Mouse (Mus musculus) large intestine, adult 2 months (tissue): ENCODE data around the gene Gpr68. TPM values are rescaled to one million over a fixed set of nuclear protein-coding genes. Genes with fewer than 3 reads are reported as not detected.

Experiments
- DNase-seq: peaks from one replicate; pipeline ENCODE4 v3.0.0-alpha.2; 2012; ENCODE audit warnings: low read depth, low spot score
- WGBS: fragments of 180-500 bp; shearing (Covaris S2); methylation state at CpG from one replicate; pipeline ENCODE4 v1.1.7; 2018; 5-methylcytosine and 5-hydroxymethylcytosine counted together
- polyA plus RNA-seq: library from polyadenylated mRNA; depleted of rRNA; stranded (reverse); fragments of >200 nt; gene quantifications from 2 replicates; pipeline ENCODE4 v1.2.3, GENCODE M21; 2012; rRNA removed

Gpr68 gene
- polyA plus RNA-seq, 1 experiment: 3.0 TPM

DNA sequence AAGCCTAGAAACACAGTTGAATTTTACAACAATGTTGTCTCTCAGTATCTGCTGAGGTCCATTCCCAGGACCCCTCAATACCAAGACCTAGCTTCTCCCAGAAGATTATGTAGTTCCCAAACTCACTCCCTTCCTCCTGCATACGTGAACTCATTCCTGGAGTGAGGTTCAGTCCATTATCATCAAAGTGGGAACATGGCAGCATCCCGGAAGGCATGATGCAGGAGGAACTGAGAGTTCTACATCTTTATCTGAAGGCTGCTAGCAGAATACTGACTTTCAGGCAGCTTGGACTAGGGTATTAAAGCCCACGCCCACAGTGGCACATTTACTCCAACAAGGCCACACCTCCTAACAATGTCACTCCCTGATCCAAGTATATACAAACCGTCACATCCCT lies 64.8 kb downstream of the Gpr68 start:
- whole genome bisulfite sequencing: 84% methylated on average over 4 of the region's 4 CpGs
- DNase-seq: no peak

DNA sequence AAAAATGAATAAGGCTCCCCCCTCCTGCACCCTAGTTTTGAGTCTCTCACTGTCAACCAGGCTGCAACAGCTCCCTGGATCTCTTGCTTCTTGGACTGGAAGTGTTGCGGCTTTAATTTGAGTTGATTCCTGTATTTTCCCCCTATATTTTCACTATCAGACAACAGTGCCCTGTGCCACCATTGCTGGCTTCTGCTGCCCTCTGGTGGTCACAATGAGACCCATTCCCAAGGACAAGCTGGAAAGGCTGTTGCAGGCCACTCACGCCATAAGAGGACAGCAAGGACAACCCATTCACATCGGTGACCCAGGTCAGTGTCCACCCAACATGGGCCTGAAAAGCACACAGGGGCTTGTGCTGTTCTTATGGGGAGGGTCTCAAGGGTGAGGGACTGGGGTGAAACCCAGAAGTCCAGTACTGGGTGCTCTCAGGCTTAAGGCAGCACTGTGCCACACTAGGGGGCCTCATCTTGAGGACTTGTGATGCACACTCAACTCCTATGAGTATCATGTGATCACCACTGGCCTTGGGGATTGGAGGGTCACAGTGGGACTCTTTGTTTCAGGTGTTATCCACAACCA lies 66.7 kb downstream of the Gpr68 start:
- no peak for DNase-seq
- 14% methylated on average over 3 of the region's 3 CpGs for WGBS

DNA sequence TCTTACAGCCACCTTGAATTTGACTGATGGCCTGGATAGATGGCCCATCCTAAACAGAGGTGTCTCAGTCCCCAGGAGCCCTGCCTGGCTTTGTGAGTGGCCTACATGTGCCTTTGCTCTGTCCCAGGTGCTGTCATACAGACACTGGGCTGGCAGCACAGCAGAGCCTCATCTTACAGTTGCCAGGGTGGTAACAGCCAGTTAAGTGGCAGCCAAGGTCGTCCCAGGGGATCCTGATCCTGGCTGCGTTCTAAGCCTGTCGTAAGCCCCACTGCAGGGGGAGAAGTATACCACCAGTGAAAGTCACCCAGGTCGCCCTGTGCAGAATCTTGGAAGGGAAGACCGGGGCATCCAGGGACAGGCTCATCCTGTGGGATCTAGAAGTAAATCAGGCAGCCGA lies 68.1 kb downstream of the Gpr68 start:
- DNase-seq: no peak

DNA sequence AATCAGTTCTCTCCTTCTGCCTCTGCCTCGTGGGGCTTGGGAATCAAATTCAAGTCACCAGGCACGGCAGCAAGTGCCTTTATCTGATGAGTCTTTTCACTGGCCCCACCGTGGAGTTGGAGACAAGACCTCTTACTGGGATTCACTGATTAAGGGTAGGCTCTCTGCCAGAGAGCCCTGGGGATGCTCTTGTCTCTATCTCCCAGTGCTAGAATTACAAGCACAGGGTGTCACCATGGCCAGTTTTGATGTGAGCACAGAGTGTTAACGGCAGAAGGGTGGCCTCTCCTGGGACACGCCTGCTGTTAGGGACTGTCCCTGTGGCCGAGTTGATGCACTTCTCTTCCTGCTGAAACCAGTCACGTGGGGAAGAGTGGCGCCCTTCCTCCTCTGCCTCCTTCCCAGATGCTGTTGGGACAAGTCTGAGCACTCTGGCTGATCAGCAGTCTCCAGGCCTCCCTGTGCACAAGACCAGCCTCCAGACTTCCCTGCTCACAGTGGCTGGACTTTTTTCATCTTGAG lies 68.9 kb downstream of the Gpr68 start:
- WGBS: 23% methylated on average over 8 of the region's 8 CpGs
- no peak for DNase-seq

More for the DNA sequence above, 68.1 kb downstream of the Gpr68 start:
- WGBS: 91% methylated on average over 6 of the region's 6 CpGs

DNA sequence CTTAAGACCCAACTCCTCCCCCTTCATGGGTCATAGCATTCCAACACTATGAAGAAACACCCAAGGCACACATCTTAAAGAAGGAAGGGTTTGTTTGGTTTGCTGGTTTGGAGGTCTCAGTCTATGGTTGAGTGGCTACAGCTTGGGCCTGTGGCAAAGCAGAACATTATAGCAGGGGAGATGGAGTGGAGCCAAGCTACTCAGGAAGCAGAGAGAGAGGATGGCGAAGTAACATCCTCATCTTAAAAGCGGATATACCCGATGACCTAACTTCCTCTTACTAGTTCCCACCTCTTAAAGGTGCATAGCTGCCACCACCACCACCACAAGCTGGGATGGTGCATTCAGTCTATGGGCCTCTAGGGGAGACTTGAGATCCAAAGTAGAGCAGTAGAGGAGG lies 70.8 kb downstream of the Gpr68 start:
- WGBS: 52% methylated on average over 3 of the region's 3 CpGs
- no peak for DNase-seq

DNA sequence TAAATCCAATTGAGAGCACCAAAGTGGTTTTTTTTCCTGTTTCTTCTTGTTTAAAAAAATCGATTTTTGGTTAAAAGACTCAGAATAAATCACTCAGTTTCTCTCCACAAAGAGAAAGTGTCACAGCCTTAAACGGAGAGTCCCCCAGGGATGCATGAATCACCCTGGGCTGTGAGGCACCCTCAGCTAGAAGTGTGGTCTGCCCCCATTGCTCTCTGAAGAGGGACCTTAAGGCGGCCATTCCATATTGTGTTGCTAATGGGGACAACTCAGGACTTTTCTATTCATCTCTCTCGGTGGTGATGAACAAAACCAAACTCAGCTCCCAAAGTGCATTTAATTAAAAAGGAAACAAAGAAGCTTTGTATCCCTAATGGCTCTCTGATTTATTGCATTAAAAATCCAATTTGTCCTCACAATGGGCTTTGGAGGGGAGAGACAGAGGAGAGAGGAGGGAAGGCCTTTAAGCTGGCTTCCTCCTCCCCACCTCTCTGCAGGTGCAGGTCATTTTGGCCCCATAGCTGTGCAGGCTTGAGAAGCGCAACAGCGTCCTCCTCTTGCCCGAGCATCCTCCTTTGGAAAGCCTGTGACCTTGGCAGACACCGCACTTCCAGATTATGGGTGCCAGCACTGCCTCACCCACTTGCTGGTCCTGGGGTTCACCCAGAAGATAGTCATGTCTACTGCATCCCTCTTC lies 76.2 kb downstream of the Gpr68 start:
- no peak for DNase-seq
- 88% methylated on average over 8 of the region's 8 CpGs for WGBS

DNA sequence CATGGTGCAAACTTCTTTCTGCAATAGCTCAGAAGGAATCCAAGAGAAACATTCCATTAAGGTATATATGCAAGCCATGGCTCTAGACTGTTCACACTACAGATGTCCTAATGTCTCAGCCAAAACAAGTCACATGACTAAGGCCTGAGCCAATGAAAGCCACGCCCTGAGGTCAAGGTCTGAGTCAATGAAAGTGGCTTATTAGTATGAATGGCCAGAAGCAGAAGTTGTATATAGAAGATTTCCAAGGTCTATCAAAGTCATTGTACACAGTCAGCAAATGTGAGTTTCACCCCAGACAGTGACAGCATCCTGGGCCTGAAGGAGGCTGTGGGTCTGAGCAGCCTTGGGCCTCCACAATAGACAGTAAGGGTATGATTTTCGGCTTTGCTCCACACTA lies 77.0 kb downstream of the Gpr68 start:
- 80% methylated on average over 2 of the region's 2 CpGs for WGBS
- no peak for DNase-seq

Other genes with a start within 250 kb of the Gpr68 start
- 0.67 and 1.2 TPM in 2 replicates for gene Rps6ka5, start 181.2 kb downstream of the Gpr68 start, polyA plus RNA-seq
- gene Dglucy, start 129.1 kb downstream of the Gpr68 start, polyA plus RNA-seq: 14.5 and 24.7 TPM in 2 replicates
- 8.3 and 13.7 TPM in 2 replicates for gene Ccdc88c, start 120.9 kb upstream of the Gpr68 start, polyA plus RNA-seq
- 6.6 and 10.8 TPM in 2 replicates for gene Ppp4r3a, start 175.5 kb upstream of the Gpr68 start, polyA plus RNA-seq